Mouse (Mus musculus) hindbrain, postnatal 0 days (tissue): Measurements from ENCODE around the gene Syngr3. TPM values are rescaled to one million over a fixed set of nuclear protein-coding genes. Genes with fewer than 3 reads are reported as not detected.
A peak's percentile ranks its signal among the peaks of the same experiment; 100 is the strongest.
"Not testable (repeated sequence)": the region's sequence is repeated elsewhere in the genome, so short reads cannot be mapped to it uniquely, and the experiment has no call there.

ENCODE experiments used
- ATAC-seq: fragments of 200-750 bp; cut with Nextera tagmentation; 2 replicates; pipeline ENCODE4 v1.8.0; 2017; ENCODE audit warnings: mild to moderate bottlenecking, moderate TSS enrichment, moderate library complexity
- DNase-seq: peaks from one replicate; pipeline ENCODE4 v3.0.0-alpha.2; 2015; ENCODE audit warnings: low spot score
- H3K27ac ChIP-seq: fragments of 300-500 bp; sonication (generic); 2 replicates; pipeline ENCODE4 v1.5.1; 2014; ENCODE audit warnings: mild to moderate bottlenecking
- H3K27me3 ChIP-seq: fragments of 300-500 bp; sonication (generic); 2 replicates; pipeline ENCODE4 v1.6.1; 2014; ENCODE audit warnings: low read length, mixed read lengths; ENCODE audit not compliant: insufficient read depth
- H3K36me3 ChIP-seq: fragments of 300-500 bp; sonication (generic); 2 replicates; pipeline ENCODE4 v1.6.1; 2014; ENCODE audit warnings: low read length, mixed read lengths; ENCODE audit not compliant: insufficient read depth
- H3K4me1 ChIP-seq: fragments of 300-500 bp; sonication (generic); 2 replicates; pipeline ENCODE4 v1.6.1; 2014; ENCODE audit warnings: antibody characterized with exemption, low read length, mixed read lengths; ENCODE audit not compliant: insufficient read depth
- H3K4me2 ChIP-seq: fragments of 300-500 bp; sonication (generic); 2 replicates; pipeline ENCODE4 v1.6.1; 2014; ENCODE audit warnings: low read depth, mild to moderate bottlenecking, low read length, moderate library complexity, mixed read lengths
- H3K4me3 ChIP-seq: fragments of 300-500 bp; sonication (generic); 2 replicates; pipeline ENCODE4 v1.5.1; 2014; ENCODE audit warnings: low read length
- H3K9ac ChIP-seq: fragments of 300-500 bp; sonication (generic); replicated peaks from 2 replicates; pipeline ENCODE4 v1.6.1; 2014; ENCODE audit warnings: mild to moderate bottlenecking, low read length, moderate library complexity, mixed read lengths
- H3K9me3 ChIP-seq: fragments of 300-500 bp; sonication (generic); 2 replicates; pipeline ENCODE4 v1.6.1; 2016; ENCODE audit warnings: low read length, mixed read lengths
- CTCF ChIP-seq: IDR thresholded peaks from 2 replicates; pipeline ENCODE4 v1.5.1; 2016; ENCODE audit warnings: antibody characterized with exemption, control low read depth, low read depth
- WGBS: fragments of 180-500 bp; shearing (Covaris S2); extraction: QIAGEN DNeasy Blood & Tissue Kit; methylation state at CpG from one replicate; pipeline ENCODE4 v1.1.7; 2014; 5-methylcytosine and 5-hydroxymethylcytosine counted together
- polyA plus RNA-seq: library from polyadenylated mRNA; unstranded; fragments of >200 nt; fragmentation: Nextera tagmentation; extraction: Ambion mirVana; gene quantifications from 2 replicates; pipeline ENCODE4 v1.2.1, GENCODE M21; 2015
- total RNA-seq: library from RNA; depleted of rRNA; stranded (reverse); fragments of >200 nt; gene quantifications from 2 replicates; pipeline ENCODE4 v1.2.3, GENCODE M21; 2014

The Syngr3 gene
- total and polyA plus RNA-seq, 2 experiments from 2014 or later: 294 to 331 TPM

- TF ChIP-seq CTCF: no peak
- H3K27me3 ChIP-seq: no peaks in the 10 kb centered on the region
- H3K4me2 ChIP-seq: peak overlapping the region; percentile 67
- peak overlapping the region; percentile 97 for H3K9ac ChIP-seq
- H3K9me3 ChIP-seq: no peaks in the 10 kb centered on the region
- H3K36me3 ChIP-seq: no peaks in the 10 kb centered on the region
- H3K4me3 ChIP-seq: peak overlapping the region; percentile 88
- DNase-seq (peak; percentile 15), ATAC-seq (no peak)
- H3K27ac ChIP-seq: peak overlapping the region; percentile 92
- peaks cover 14% of the 10 kb centered on the region for H3K4me1 ChIP-seq
- WGBS: 11% methylated on average over 8 of the region's 8 CpGs
These were observed 19.4 kb downstream of the Syngr3 start for GRCm38 (mm10) chr17:24670246-24670844.

GRCm38 (mm10) chr17:24669545-24670245 is 20.1 kb downstream of the Syngr3 start, which contains the start of gene Zfp598:
Zfp598 (plus strand) TSS chr17:24669687.
- Histone ChIP-seq H3K9me3 (no peaks in the 10 kb centered on the region), H3K9ac (peak within 1 kb of the TSS; percentile 97), H3K36me3 (no peaks in the 10 kb centered on the region), H3K4me1 (peaks cover 14% of the 10 kb centered on the region), H3K4me3 (peak within 1 kb of the TSS; percentile 88), H3K27ac (peak within 1 kb of the TSS; percentile 92), H3K4me2 (peak within 1 kb of the TSS; percentile 67), H3K27me3 (no peaks in the 10 kb centered on the region)
- 2% methylated on average over 67 of the region's 80 CpGs for WGBS
- DNase-seq (peak; percentile 97), ATAC-seq (peak; percentile 99)
- TF ChIP-seq CTCF: 0 out of 2 replicates have a peak, but pooled peaks have one; percentile 18

GRCm38 (mm10) chr17:24669214-24669544 is 20.6 kb downstream of the Syngr3 start:
- H3K36me3 ChIP-seq, DNase-seq, H3K9me3 ChIP-seq, H3K27me3 ChIP-seq: not testable (repeated sequence)
- 12% methylated on average over 15 of the region's 15 CpGs for WGBS
- Histone ChIP-seq H3K9ac (peak overlapping the region; percentile 97), H3K4me2 (peak overlapping the region; percentile 67), H3K4me3 (peak overlapping the region; percentile 88), H3K27ac (peak overlapping the region; percentile 92), H3K4me1 (peaks cover 14% of the 10 kb centered on the region)
- ATAC-seq: peak; percentile 38

DNA sequence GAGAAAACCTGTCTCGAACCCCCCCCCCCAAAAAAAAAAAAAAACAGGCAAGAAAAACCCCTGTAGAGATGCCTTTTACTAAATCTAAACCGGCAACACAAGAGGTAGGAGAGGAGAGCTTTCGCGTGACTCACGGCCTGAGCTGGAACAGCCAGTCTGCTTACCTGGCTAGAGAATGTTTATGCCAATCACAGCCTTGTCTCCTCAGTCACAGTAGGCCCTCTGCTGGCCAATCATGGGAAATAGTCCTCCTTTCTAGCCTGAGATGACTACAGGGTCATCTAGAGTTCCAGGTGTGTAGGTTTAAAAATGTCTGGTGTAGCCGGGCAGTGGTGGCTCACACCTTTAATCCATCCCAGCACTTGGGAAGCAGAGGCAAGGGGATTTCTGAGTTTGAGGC is 22.3 kb downstream of the Syngr3 start:
- Histone ChIP-seq H3K4me2 (no peak overlapping the region), H3K27me3 (no peaks in the 10 kb centered on the region), H3K9ac (no peak overlapping the region), H3K9me3 (no peaks in the 10 kb centered on the region), H3K36me3 (no peaks in the 10 kb centered on the region), H3K27ac (no peak overlapping the region), H3K4me3 (no peak overlapping the region), H3K4me1 (peaks cover 14% of the 10 kb centered on the region)
- 24% methylated on average over 6 of the region's 6 CpGs for WGBS
- ATAC-seq (no peak), DNase-seq (peak; percentile 72)
- peak; percentile 80 for TF ChIP-seq CTCF

DNA sequence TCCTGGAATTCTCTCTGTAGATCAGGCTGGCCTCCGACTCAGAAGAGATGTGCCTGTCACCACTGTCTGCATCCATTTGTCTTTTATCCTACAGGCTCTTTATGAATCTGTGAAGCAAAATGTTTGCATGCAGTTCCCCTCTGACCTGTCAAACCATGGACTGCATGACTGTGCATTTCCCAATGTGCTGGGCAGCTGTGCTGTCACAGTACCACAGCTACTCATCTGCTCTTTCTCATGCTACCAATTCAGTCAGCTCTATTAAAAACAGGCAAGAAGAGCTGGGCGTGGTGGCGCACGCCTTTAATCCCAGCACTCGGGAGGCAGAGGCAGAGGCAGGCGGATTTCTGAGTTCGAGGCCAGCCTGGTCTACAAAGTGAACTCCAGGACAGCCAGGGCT is 22.7 kb downstream of the Syngr3 start:
- not testable (repeated sequence) for H3K9ac ChIP-seq, H3K36me3 ChIP-seq, H3K4me2 ChIP-seq, DNase-seq, H3K27ac ChIP-seq, ATAC-seq, H3K27me3 ChIP-seq, H3K9me3 ChIP-seq, H3K4me3 ChIP-seq
- H3K4me1 ChIP-seq: peaks cover 14% of the 10 kb centered on the region
- WGBS: 68% methylated on average over 7 of the region's 7 CpGs

DNA sequence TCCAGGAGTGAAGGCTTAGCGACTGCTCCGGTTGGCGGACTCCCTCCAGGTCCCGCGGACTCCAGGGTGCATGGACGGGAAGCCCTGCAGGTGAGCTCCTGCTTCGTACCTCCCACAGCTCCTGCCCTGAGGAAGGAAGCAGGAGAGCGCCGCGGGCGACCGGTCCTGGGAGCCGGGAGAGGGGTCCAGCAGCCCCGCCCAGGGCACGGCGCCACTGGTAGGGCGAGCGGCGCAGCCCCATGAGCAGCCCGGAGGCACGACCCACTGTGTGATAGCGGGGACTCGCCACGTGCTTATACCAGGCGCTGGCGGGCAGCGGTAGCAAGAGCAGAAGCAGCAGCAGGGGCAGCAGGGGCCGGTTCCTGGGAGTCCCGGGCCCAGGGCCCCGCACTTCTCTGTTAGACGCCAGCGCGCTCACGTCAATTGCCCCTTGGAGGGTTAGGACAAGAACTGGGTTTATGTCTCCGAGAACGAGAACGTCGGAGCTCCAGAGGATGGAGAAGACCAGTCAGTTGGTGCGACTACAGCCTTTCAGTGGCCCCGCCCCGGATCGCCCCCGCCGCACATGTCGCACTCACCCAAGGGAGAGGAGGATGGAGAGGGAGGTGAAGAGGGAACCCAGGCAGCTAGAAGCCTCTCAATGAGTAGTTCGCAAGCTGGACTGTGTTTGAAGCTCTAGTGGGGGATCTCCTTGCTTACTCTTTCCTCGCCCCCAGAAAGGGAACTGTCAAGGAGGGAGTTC is 31.6 kb downstream of the Syngr3 start, which contains the start of gene Npw:
TSS of gene Npw (minus strand) at position 441 of the 742 bp plus-strand sequence.
- WGBS: 3% methylated on average over 47 of the region's 47 CpGs
- Histone ChIP-seq H3K4me2 (peak within 1 kb of the TSS; percentile 54), H3K9me3 (no peaks in the 10 kb centered on the region), H3K4me1 (peaks cover 7% of the 10 kb centered on the region), H3K27ac (no peak within 1 kb of the TSS), H3K4me3 (peak within 1 kb of the TSS; percentile 33), H3K36me3 (no peaks in the 10 kb centered on the region), H3K27me3 (peaks cover 24% of the 10 kb centered on the region; the same call in 1 of the 2 replicates), H3K9ac (peak within 1 kb of the TSS; percentile 35; the same call in 1 of the 2 replicates)
- no peak for DNase-seq
- no peak for ATAC-seq
- TF ChIP-seq CTCF: no peak
